ENCODE assay signal across 8 mouse cellular contexts in the genomic region with DNA sequence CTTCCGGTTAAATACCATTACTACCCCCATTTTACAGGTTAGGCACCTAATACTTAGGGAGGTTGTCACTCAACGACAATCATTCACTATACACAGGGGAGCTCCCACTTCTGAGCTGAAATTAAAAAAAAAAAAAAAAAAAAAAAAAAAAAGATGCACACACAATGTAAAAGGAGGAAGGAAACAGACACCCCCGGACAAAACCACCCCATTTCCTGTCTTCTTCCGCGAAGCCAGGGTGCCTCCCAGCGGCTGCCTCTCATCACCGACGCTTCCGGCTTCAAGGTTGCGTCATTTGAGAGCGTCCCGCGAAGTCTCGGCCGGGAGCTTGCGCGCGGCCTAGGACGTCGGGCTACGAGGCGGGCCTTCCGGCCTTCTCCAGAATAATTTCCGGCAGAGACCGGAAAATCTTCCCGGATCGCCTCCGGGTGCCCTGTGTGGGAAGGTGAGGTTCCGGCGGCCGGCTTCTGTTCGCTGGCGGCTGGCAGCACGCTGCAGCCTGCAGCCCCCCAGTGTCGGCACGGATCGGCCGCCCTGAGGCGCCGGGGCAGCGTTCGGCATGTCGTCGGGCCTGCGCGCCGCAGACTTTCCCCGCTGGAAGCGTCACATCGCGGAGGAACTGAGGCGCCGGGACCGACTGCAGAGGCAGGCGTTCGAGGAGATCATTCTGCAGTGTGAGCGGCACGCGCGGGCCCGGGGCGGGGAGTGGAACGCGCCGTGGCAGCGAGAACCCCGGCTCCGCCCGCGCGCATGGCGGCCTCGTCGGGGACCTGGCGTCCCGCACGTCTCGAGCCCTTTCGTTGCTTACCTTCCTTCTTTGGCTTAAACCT. TPM values are rescaled to one million over a fixed set of nuclear protein-coding genes. Genes with fewer than 3 reads are reported as not detected.
DNase-seq lines count a peak whose midpoint lies in the region; ATAC-seq and TF ChIP-seq lines count a peak whose summit lies in the region.

Gene Atg16l1, plus strand, starts transcription at position 230 of the 830 bp plus-strand sequence.

- peak; percentile 99 for ATAC-seq in common myeloid progenitor, adult 5-6 weeks (replicated peaks; ENCODE audit: low read depth, poor library complexity, severe bottlenecking)
- ATAC-seq in hindbrain, postnatal 0 days = peak; percentile 99
- peak; percentile 98 for ATAC-seq in megakaryocyte, adult 5-6 weeks (ENCODE audit: poor library complexity, severe bottlenecking)

- H3K4me2 ChIP-seq in hindbrain, postnatal 0 days (ENCODE audit: low read depth, low read length) = peak within 1 kb of the TSS; percentile 69

- H3K27ac ChIP-seq in gastrocnemius, adult 2 months = peak within 1 kb of the TSS; percentile 96
- peak within 1 kb of the TSS; percentile 94 for H3K27ac ChIP-seq in hindbrain, postnatal 0 days
- H3K27ac ChIP-seq in left cerebral cortex, adult 2 months = peak within 1 kb of the TSS; percentile 95

- no peaks in the 10 kb centered on the region for H3K27me3 ChIP-seq in hindbrain, postnatal 0 days (ENCODE audit: insufficient read depth, low read length)

- no peaks in the 10 kb centered on the region for H3K4me1 ChIP-seq in hindbrain, postnatal 0 days (ENCODE audit: insufficient read depth, low read length)

- no peaks in the 10 kb centered on the region for H3K9me3 ChIP-seq in hindbrain, postnatal 0 days (ENCODE audit: low read length)

- peak; percentile 97 for DNase-seq in ZHBTc4 (ENCODE audit: low read depth, low spot score)
- peak; percentile 96 for DNase-seq in gastrocnemius, adult 2 months
- DNase-seq in hindbrain, postnatal 0 days (ENCODE audit: low spot score) = peak; percentile 99
- peak; percentile 96 to 97 for DNase-seq in left cerebral cortex, adult 2 months (ENCODE audit: extremely low spot score in 1 of 2, low spot score in 2 of 2)
- DNase-seq in right cerebral cortex, adult 2 months (ENCODE audit: low spot score in 2 of 2) = peak; percentile 97 to 98
- peak; percentile 95 for DNase-seq in urinary bladder, postnatal 14 days (ENCODE audit: low spot score)

- peak; percentile 66 for TF ChIP-seq CTCF in gastrocnemius, adult 2 months (IDR thresholded peaks at IDR 0.05)
- TF ChIP-seq CTCF in hindbrain, postnatal 0 days (IDR thresholded peaks at IDR 0.05; ENCODE audit: low read depth) = peak; percentile 76
- peak; percentile 56 for TF ChIP-seq CTCF in left cerebral cortex, adult 2 months (IDR thresholded peaks at IDR 0.05)

- no peaks in the 10 kb centered on the region for H3K36me3 ChIP-seq in hindbrain, postnatal 0 days (ENCODE audit: insufficient read depth, low read length)

- intact Hi-C loops in gastrocnemius, adult 2 months (cut with DNase I) = loop anchor here (10.0 kb wide), 1 partner anchor 311 kb away; no protein-coding TSS in a partner anchor
- intact Hi-C loops in left cerebral cortex, adult 2 months (cut with DNase I) = loop anchor here (5.0 to 10.0 kb wide), 3 partner anchors 281 to 541 kb away; partner anchors contain the start of genes Eif4e2 and Snorc

- under 1% methylated on average over 78 of the region's 79 CpGs for WGBS in hindbrain, postnatal 0 days

- peak within 1 kb of the TSS; percentile 80 for H3K4me3 ChIP-seq in gastrocnemius, adult 2 months
- H3K4me3 ChIP-seq in hindbrain, postnatal 0 days (ENCODE audit: low read length) = peak within 1 kb of the TSS; percentile 86
- peak within 1 kb of the TSS; percentile 80 for H3K4me3 ChIP-seq in left cerebral cortex, adult 2 months

- peak within 1 kb of the TSS; percentile 87 for H3K9ac ChIP-seq in hindbrain, postnatal 0 days (replicated peaks; ENCODE audit: low read length)

RNA-seq across cellular contexts. Expression of gene Atg16l1, which starts in this region (rescaled TPM):
- 60.4 and 61.7 TPM in 2 replicates for total RNA-seq in common myeloid progenitor, adult 5-6 weeks (2017)
- 10 to 100 TPM; 16.3 to 18.7 TPM for total RNA-seq in gastrocnemius, adult 2 months (2021)
- total RNA-seq in hindbrain, postnatal 0 days (2014; rRNA removed) = 64.2 and 72.9 TPM in 2 replicates
- polyA plus RNA-seq in hindbrain, postnatal 0 days (2015; fragmentation: Nextera tagmentation; extraction: Ambion mirVana) = 54.2 and 58.5 TPM in 2 replicates
- 10 to 100 TPM; 69.1 to 69.5 TPM for total RNA-seq in left cerebral cortex, adult 2 months (2021)
- total RNA-seq in megakaryocyte, adult 5-6 weeks (2015) = 13.6 and 22.9 TPM in 2 replicates
- total RNA-seq in megakaryocyte, adult 5-6 weeks (2017) = 33.9 and 38.5 TPM in 2 replicates

Comparison
In these comparisons a context has a peak if more than half of its experiments do, and no peak if none do; other contexts are left out.
1. Peak in every context shown above with its lines: DNase-seq, ATAC-seq, H3K4me3 ChIP-seq and H3K27ac ChIP-seq.